Mouse (Mus musculus) heart, adult 8-10 months (tissue): ENCODE measurements around the gene Samd4b. TPM values are rescaled to one million over a fixed set of nuclear protein-coding genes. Genes with fewer than 3 reads are reported as not detected.
"Not testable (repeated sequence)": the region's sequence is repeated elsewhere in the genome, so short reads cannot be mapped to it uniquely, and the experiment has no call there.

Experiments used
- DNase-seq: peaks from one replicate; pipeline ENCODE4 v3.0.0; 2022; ENCODE audit warnings: low spot score
- total RNA-seq, 4 experiments: library from RNA; stranded (reverse); gene quantifications; 2 replicates each; pipeline ENCODE4 v1.2.4; 2022

Samd4b gene
- total RNA-seq, 4 experiments from 2014 or later, result 19.4 to 23.4 (median 21.5) TPM

DNA sequence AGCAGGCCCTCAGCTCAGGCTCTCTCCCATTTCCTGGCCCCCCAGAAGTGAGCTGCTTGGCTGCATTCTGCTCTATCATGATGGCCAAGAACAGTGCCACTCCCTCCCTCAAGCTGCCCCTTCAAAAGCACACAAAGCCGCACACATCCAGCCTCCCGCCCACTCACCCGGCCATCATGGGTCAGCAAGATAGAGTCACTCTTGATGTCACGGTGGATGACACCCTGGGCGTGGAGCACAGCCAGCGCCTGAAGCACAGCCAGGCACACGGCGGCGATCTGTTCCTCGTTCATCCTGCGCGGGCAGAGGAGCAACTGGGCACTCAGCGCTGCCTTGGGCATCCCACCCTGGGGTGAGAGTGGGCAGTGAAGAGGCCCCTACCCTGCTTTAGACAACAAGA is 35.6 kb downstream of the Samd4b start:
- DNase-seq, result no peak

DNA sequence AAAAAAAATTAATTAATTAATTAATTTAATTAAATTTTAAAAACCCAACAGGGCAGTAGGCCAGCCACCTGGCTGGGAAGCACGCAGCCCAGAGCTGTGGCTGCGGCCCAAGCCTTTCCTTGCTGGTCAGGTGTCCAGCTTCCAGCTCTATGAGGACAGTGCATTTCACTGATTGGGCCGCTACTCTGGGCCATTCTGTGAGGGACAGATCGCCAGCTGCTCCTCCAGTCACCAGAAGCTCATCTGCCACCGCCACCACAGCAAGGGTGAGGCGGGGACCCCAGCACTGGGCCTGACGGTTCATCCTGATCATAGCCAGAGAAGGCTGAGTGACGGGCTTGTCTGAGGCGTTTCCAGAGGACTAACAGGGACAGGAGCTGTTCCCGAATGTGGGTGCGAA is 36.0 kb downstream of the Samd4b start:
- DNase-seq, result no peak

DNA sequence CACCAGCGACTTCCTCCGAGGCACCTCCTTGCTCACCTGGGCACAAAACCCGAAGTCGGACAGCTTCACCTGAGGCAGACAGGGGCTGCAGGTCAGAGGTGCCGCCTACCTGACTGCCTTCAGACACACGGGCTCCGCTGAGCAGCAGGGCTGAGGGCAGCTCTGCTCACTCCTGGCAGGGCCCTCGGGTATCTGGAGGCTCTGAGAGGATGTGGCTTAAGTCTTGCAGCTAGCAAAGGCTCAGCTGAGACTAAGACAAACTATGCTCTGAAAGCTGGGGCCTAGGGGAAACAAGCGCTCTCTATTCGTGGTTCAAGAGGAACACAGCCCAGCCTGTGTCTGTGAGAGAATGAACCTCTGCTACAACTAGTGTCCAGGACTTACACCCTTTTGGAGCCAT is 37.1 kb downstream of the Samd4b start:
- no peak for DNase-seq

DNA sequence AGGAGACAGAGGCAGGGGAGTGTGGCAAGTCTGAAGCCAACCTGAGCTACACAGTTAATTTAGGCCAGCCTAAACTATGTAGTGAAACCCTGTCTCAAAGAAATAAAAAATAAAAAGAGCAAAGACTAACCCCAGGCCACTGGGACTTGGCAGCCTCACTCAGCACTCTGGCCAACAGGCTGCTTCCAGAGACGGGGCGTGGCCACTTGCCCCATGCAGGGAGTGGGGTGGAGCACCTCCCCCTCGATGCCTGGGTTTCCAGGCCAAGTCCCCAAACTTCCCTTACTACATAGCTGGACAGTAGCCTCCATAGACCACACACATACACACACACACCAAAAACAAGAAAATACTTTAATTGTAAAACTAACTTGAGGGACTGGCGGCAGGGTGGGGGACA is 39.5 kb downstream of the Samd4b start:
- peak; percentile 37 for DNase-seq

DNA sequence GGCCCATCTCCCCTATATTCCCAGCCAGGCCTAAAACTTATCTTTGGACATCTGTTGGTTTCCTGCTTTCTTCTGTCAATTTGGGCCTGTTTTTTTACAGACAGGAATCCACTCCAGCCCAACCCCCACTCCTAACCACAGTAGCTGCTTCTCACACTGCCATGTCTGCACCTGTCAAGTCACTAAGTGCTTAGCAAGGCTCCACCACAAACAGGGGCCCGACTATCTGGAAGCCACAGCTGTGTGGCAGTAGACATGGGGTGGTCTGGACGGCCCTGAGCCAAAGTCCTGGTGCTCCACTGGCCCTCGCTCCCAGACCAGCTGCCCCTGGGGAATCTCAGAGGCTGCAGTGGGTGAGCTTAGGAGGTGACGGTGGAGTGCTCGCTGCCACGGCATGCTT is 40.2 kb downstream of the Samd4b start:
- no peak for DNase-seq

GRCm38 (mm10) chr7:28557069-28557468 is 40.9 kb downstream of the Samd4b start:
- DNase-seq, result no peak

DNA sequence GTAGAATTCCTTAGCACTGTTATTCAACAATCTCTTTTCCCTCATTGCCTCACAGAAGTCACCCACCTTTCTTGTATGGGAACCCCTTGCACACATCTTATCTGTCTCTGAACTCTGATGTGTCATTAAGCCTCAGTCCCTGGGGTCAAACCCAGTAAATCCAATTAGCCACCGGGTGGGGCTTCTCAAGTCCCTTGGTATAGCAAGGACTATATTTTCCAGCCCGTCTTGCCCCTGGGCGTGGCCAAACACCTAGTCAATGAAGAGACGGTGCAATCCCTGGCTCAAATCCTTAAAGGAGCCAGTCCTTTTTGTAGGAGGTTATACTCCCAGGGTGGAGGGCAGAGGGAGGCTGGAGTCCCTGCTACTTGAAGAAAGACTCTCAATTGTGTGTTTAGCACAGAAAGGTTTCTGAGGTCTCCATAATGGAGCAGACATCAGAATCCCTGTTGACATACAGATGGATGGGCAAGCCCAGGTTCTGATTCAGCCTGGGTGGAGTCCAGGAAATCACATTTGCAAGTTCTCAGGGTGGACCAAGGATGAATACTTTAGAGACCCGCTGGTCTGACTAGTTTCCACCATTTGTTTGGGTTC is 41.9 kb downstream of the Samd4b start:
- DNase-seq, result no peak

- no peak for DNase-seq
Measured at GRCm38 (mm10) chr7:28553076-28553475, 44.9 kb downstream of the Samd4b start.

DNA sequence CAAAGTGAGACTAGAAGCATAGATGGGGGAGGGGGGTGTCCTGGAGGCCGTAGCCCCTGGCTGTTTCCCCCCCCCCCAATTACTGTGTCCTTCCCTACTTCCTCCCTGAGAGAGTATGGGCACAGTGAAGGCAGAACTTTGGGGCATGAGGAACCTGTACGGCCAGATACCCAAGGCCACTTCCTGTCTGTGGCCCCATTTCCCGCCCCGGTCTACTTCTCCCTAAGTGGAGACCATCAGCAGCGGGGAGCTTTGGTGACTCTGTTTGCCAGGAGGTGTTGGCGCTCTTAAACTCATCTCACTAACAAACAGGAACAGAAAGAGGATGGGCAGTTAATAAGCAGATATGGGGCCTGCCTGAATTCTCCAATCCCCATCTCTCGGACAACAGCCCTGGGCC is 50.3 kb downstream of the Samd4b start:
- no peak for DNase-seq

DNA sequence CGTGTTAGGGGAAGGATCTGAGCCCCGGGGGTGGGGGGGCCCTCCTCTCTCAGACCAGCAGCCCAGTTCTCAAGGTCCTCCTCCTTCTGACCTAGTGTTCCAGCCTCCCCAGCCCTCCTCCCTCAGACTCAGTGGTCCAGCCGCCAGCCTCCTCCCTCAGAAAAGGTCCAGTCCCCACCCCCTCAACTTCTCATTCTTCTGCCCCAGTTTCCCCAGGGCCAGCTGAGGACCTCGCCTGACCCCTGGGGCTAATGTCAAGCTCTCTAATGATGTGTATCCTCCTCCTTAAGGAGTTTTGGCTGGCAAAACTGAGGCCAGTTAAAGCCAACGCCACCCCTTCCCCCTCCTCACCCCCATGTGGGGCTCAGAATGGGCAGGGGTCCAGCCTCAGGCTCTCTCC is 50.8 kb downstream of the Samd4b start, which contains the start of gene Nccrp1:
Gene Nccrp1, minus strand, starts transcription at position 101 of the 400 bp plus-strand sequence.
- no peak for DNase-seq

DNA sequence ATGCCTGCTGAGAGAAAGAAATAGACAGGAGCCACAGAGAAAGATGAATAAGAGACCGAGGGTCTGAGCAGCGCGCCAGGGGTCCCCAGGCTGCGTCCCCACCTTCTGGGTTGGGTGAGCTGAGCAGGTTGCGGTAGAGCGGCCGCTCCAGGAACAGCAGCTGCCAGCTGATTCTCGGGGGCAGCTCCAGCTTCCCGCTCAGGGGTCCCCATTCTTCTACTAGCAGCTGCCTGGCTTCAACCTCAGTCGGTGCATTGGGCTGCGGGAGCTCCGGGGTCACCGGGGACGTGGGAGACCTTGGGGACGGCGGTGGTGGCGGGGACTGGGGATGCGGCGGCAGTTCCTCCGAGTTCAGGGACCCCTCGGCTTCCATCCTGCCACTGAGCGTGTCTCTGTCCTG is 51.3 kb downstream of the Samd4b start:
- no peak for DNase-seq

- no peak for DNase-seq
Measured at GRCm38 (mm10) chr7:28545891-28546210, 52.1 kb downstream of the Samd4b start.

- no peak for DNase-seq
Measured at GRCm38 (mm10) chr7:28545048-28545890, 52.7 kb downstream of the Samd4b start.

- no peak for DNase-seq
Measured at GRCm38 (mm10) chr7:28544051-28544601, 53.8 kb downstream of the Samd4b start.

DNA sequence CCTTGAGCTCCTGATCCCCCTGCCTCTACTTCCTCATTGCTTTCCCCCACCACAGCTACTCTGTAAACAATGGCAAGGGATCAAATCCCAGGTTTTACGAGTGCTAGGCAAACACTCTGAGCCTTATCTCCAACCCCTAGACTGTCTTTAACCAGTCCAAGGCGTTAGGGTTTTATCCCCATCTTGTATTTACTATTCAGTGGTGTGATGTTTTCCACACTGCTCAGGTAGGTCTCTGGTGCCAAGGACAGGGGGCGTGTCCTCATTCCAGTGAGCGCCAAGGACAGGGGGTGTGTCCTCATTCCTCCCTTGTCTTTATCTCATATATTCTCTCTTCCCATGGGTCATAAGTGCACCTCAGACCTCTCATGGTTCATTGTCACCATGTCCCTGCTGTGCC is 57.4 kb downstream of the Samd4b start, which contains the start of gene Sycn:
Gene Sycn, plus strand, starts transcription at position 360 of the 400 bp plus-strand sequence.
- no peak for DNase-seq

DNA sequence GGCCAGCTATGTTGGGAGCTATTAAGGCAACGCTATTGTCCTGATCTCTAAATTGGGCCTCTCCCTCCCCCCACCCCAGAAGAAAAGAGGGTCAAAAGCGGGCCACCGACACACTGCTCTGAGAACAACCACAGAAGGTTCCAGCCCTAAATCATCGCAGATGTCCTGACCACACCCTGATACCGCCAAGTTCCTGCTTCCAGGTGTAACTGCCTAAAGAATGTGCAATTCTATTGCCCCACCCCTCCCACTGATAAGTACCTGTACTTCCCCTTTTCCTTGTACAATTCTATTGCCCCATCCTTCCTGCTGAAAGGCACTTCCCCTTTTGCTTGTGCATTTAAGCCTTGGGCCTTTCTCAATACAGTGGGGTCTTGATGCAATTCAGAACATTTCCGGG is 59.1 kb downstream of the Samd4b start:
- not testable (repeated sequence) for DNase-seq

DNA sequence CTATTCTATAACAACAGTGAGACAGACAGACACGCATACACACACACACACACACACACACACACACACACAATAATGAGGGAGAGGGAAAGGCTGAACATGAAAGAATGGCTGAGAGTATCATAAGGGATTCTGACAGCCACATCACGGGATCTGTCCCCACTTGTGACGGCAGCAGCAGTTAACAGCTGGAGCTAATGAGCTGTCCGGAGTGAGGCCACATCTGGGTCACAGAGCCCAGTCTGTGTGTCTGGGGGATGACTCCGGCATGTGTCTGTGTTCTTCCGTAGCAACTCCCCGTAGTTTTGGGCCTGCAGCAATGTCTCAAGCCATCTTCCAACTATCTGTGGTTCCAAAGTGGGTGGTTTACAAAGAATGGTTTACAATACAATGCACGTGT is 65.9 kb downstream of the Samd4b start:
- no peak for DNase-seq

DNA sequence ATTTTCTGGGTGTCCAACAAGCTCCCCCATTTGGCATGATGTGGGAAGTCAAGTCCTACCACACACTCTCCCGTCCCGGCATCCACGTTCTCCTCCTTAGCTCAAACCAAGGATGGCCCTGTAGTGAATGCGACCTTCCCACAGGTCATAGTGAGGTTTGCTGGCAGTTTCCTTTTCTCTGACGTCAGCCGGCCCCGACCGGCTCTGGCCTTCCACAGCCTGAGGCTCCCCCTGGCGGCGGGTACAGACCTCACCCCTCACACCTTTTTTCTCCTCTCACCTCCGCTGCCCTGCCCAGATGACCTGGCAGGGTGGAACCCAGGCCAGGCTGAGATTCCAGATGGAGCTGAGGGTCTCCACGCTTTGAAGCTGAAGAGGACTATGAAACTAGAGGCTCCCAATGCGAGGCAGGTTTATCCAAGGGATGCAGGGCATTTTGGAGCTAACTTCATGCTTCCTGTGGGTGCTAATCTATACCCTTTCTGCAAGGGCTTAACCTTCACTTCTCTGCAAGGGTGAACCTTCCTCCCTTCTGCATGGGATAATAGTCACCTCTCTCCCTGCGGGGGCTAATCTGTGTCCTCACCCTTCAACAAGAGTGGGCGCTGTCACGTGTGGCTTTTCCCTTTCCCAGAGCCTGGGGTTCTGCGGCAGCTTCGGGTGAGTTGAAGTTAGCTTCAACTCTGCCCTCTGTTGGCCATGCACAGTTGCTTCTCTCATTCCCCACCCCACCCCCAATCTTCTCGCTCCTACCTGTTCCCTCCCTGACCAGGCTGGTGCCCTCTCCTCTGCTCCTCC is 69.8 kb downstream of the Samd4b start:
- peak; percentile 66 for DNase-seq

DNA sequence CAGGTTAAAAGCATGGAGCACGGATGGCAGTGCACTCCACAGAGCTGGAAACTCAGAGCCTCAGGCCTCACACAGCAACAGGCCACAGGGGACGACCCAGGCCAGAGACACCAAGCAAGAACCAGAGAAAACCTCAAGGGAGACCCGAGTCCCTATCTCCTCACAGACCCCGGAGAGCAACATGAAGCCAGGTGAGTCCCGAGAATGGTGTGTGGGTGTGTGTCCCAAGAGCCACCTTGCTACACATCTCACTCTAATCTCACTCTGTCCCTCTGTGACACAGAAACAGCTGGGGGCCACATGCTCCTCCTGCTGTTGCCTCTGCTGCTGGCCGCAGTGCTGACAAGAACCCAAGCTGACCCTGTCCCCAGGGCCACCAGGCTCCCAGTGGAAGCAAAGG is 75.4 kb downstream of the Samd4b start, which contains the start of gene Ifnl3:
Gene Ifnl3, plus strand, starts transcription at position 301 of the 400 bp plus-strand sequence.
- not testable (repeated sequence) for DNase-seq

GRCm38 (mm10) chr7:28511441-28511840 is 86.5 kb downstream of the Samd4b start:
- DNase-seq, result no peak

DNA sequence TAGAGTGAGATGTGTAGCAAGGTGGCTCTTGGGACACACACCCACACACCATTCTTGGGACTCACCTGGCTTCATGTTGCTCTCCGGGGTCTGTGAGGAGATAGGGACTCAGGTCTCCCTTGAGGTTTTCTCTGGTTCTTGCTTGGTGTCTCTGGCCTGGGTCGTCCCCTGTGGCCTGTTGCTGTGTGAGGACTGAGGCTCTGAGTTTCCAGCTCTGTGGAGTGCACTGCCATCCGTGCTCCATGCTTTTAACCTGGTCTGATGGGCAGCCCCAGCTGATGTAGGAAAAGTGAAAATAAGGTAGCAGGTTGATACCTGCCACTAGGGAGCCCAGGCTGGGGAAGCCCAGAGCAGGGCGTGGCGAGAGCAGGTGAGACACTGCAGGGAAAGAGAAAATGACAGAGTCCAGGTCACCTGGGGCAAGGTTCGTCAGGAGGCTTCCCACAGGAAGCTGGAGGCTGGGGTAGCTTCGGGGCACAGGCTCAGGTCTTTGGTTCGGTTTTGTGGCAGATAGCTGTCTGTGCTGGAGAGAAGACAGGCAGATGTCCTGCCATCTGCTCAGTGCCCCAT is 87.5 kb downstream of the Samd4b start, which contains the start of gene Ifnl2:
Gene Ifnl2, minus strand, starts transcription at position 51 of the 570 bp plus-strand sequence.
- DNase-seq, result not testable (repeated sequence)
